Mouse (Mus musculus): ENCODE measurements at regions not wholly inside any gene's neighbourhood (a gene's known extent, or its start where the extent isn't known, plus 50 kb on each side); places are given as distances from the start of the nearest gene placed in this dataset.

DNA sequence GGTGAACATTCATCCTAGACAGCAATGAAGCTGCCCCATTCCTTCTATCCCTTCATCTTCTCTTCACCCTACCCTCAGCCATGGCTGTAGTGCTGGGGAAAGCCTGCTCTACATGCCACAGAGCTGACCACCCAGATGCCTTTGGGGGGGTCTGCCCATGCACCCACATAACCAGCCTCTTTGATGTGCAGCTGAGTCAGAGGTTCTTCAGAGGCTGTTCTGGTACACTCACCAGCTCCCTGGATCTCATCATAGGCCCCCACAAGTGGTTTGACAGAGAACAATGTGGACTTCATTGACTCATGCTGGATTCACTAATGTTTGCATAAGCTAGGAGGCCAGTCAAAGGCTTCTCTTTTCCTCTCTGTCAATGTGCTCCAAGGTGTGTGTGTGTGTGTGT is 162.4 kb downstream of the Snx13 start:
- TF ChIP-seq CTCF (IDR thresholded peaks at IDR 0.05; ENCODE audit: low read depth, low read length) (no peak), POLR2A (IDR thresholded peaks at IDR 0.05; ENCODE audit: borderline replicate concordance, low read depth, low read length) (no peak)
